ENCODE assay signal across 13 mouse cellular contexts in the genomic region with DNA sequence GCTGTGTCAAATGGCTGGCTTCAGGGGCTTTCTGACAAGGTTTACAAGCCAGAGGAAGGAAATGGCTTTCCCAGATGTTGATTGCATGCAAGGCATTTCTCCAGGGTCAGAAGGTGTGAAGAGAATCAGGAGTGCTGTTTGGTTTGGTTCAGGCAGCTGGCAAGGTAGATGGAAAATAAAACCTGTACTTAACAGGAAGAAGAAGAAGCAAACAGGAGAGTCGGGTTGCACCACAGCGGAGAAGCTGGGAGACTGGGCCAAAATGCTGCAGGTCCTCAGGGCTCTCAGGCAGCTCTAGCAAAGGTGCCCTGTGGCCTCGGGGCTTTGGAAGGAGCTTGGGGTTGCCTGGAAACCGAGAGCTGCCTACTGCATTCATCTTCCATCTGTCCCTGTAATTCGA.
DNase-seq lines count a peak whose midpoint lies in the region; ATAC-seq lines count a peak whose summit lies in the region.
"Had no signal": no experiment of that assay in that cellular context is flagged by ENCODE, and none has a peak within 500 bp of the region (broad histone marks: within the 10 kb centered on the region; RNA-seq: fewer than 3 reads in every experiment).

No protein-coding gene starts in this region.

- H3K9me3 ChIP-seq in hindbrain, embryonic 11.5 days (ENCODE audit: control insufficient read depth, low read length) = no peaks in the 10 kb centered on the region
- no peaks in the 10 kb centered on the region for H3K9me3 ChIP-seq in hindbrain, embryonic 12.5 days (replicated peaks)
- no peaks in the 10 kb centered on the region for H3K9me3 ChIP-seq in hindbrain, embryonic 15.5 days
- no peaks in the 10 kb centered on the region for H3K9me3 ChIP-seq in midbrain, embryonic 14.5 days (ENCODE audit: control insufficient read depth, low read length)
- H3K9me3 ChIP-seq: limb, embryonic 15.5 days; midbrain, embryonic 12.5 days had no signal

- WGBS in hindbrain, embryonic 11.5 days = 33% methylated on average over 5 of the region's 5 CpGs
- WGBS in hindbrain, embryonic 12.5 days = 30% methylated on average over 5 of the region's 5 CpGs
- 23% methylated on average over 5 of the region's 5 CpGs for WGBS in hindbrain, embryonic 15.5 days
- WGBS in midbrain, embryonic 14.5 days = 24% methylated on average over 5 of the region's 5 CpGs

- no peaks in the 10 kb centered on the region for H3K27me3 ChIP-seq in hindbrain, embryonic 11.5 days (ENCODE audit: control insufficient read depth, insufficient read depth, low read length)
- H3K27me3 ChIP-seq in hindbrain, embryonic 12.5 days = no peaks in the 10 kb centered on the region
- H3K27me3 ChIP-seq in hindbrain, embryonic 15.5 days = no peaks in the 10 kb centered on the region
- no peaks in the 10 kb centered on the region for H3K27me3 ChIP-seq in midbrain, embryonic 14.5 days (ENCODE audit: control insufficient read depth, insufficient read depth, low read length)
- H3K27me3 ChIP-seq: limb, embryonic 15.5 days; midbrain, embryonic 12.5 days had no signal

- intact Hi-C loops in left cerebral cortex, postnatal 25 days (cut with DNase I) = no loop called here

- H3K4me3 ChIP-seq in hindbrain, embryonic 11.5 days (ENCODE audit: low read depth, low read length) = no peak overlapping the region
- H3K4me3 ChIP-seq in hindbrain, embryonic 12.5 days = no peak overlapping the region
- no peak overlapping the region for H3K4me3 ChIP-seq in hindbrain, embryonic 15.5 days
- H3K4me3 ChIP-seq in midbrain, embryonic 14.5 days (replicated peaks; ENCODE audit: low read depth, low read length) = no peak overlapping the region
- H3K4me3 ChIP-seq: limb, embryonic 15.5 days; midbrain, embryonic 12.5 days had no signal

- H3K36me3 ChIP-seq in hindbrain, embryonic 11.5 days (ENCODE audit: control insufficient read depth, insufficient read depth, low read length) = no peaks in the 10 kb centered on the region
- no peaks in the 10 kb centered on the region for H3K36me3 ChIP-seq in hindbrain, embryonic 12.5 days
- no peaks in the 10 kb centered on the region for H3K36me3 ChIP-seq in hindbrain, embryonic 15.5 days
- H3K36me3 ChIP-seq in midbrain, embryonic 14.5 days (ENCODE audit: control insufficient read depth, insufficient read depth, low read length) = no peaks in the 10 kb centered on the region
- H3K36me3 ChIP-seq: limb, embryonic 15.5 days; midbrain, embryonic 12.5 days had no signal

- H3K4me1 ChIP-seq in hindbrain, embryonic 11.5 days (replicated peaks; ENCODE audit: control insufficient read depth, insufficient read depth, low read length) = no peaks in the 10 kb centered on the region
- peaks cover 14% of the 10 kb centered on the region for H3K4me1 ChIP-seq in hindbrain, embryonic 12.5 days
- H3K4me1 ChIP-seq in hindbrain, embryonic 15.5 days (replicated peaks) = peaks cover 7% of the 10 kb centered on the region
- peaks cover 8% of the 10 kb centered on the region; the same call in 1 of the 2 replicates for H3K4me1 ChIP-seq in midbrain, embryonic 14.5 days (ENCODE audit: control insufficient read depth, insufficient read depth, low read length)

- no peak overlapping the region for H3K9ac ChIP-seq in hindbrain, embryonic 11.5 days (ENCODE audit: low read depth, low read length)
- no peak overlapping the region for H3K9ac ChIP-seq in hindbrain, embryonic 12.5 days
- H3K9ac ChIP-seq in hindbrain, embryonic 15.5 days = no peak overlapping the region
- no peak overlapping the region for H3K9ac ChIP-seq in midbrain, embryonic 14.5 days (replicated peaks; ENCODE audit: low read length)
- H3K9ac ChIP-seq: limb, embryonic 15.5 days; midbrain, embryonic 12.5 days had no signal

- no peak overlapping the region for H3K27ac ChIP-seq in hindbrain, embryonic 11.5 days (ENCODE audit: low read depth, low read length)
- no peak overlapping the region for H3K27ac ChIP-seq in hindbrain, embryonic 12.5 days
- H3K27ac ChIP-seq in hindbrain, embryonic 15.5 days (replicated peaks) = peak overlapping the region; percentile 10; the same call in 1 of the 2 replicates
- peak overlapping the region; percentile 5; the same call in 1 of the 2 replicates for H3K27ac ChIP-seq in midbrain, embryonic 14.5 days (replicated peaks; ENCODE audit: low read depth, low read length)
- H3K27ac ChIP-seq: limb, embryonic 15.5 days; midbrain, embryonic 12.5 days had no signal

- ATAC-seq in hindbrain, embryonic 11.5 days (ENCODE audit: low FRiP score) = no peak
- ATAC-seq in hindbrain, embryonic 12.5 days (ENCODE audit: low FRiP score) = no peak
- ATAC-seq in hindbrain, embryonic 15.5 days (ENCODE audit: low FRiP score, low read depth) = no peak
- ATAC-seq in midbrain, embryonic 14.5 days (ENCODE audit: low FRiP score, low TSS enrichment) = no peak

- DNase-seq in hindbrain, embryonic 11.5 days (ENCODE audit: low spot score) = peak; percentile 32
- peak; percentile 50 for DNase-seq in embryo, embryonic 10.5 days (ENCODE audit: low spot score)
- peak; percentile 52 for DNase-seq in midbrain, embryonic 14.5 days
- DNase-seq in adrenal gland, postnatal 36 days = no peak
- no peak for DNase-seq in left cerebral cortex, postnatal 25 days (ENCODE audit: low spot score in 2 of 2)
- DNase-seq: cerebellum, adult 9-10 months; heart, postnatal 36 days; kidney, adult 8-10 months; right cerebral cortex, adult 18-20 months had no signal

- H3K4me2 ChIP-seq in hindbrain, embryonic 11.5 days (replicated peaks; ENCODE audit: low read depth, low read length) = no peak overlapping the region
- no peak overlapping the region for H3K4me2 ChIP-seq in hindbrain, embryonic 12.5 days (replicated peaks)
- no peak overlapping the region for H3K4me2 ChIP-seq in hindbrain, embryonic 15.5 days
- H3K4me2 ChIP-seq in midbrain, embryonic 14.5 days (ENCODE audit: low read length) = no peak overlapping the region
- H3K4me2 ChIP-seq: limb, embryonic 15.5 days; midbrain, embryonic 12.5 days had no signal

Comparison
In these comparisons a context has a peak if more than half of its experiments do, and no peak if none do; other contexts are left out.
1. H3K27ac ChIP-seq: peak in hindbrain, embryonic 15.5 days (single experiment) and midbrain, embryonic 14.5 days (single experiment); none in hindbrain, embryonic 11.5 days (single experiment) and hindbrain, embryonic 12.5 days (single experiment).
2. DNase-seq: peak in hindbrain, embryonic 11.5 days (single experiment), embryo, embryonic 10.5 days (single experiment) and midbrain, embryonic 14.5 days (single experiment); none in adrenal gland, postnatal 36 days (0 of 2) and left cerebral cortex, postnatal 25 days (0 of 2).